Mouse (Mus musculus) hindlimb bud, embryonic 11.5 days (tissue): ENCODE data around the gene Spdye4c.

Experiments
- DNase-seq: peaks from one replicate; pipeline ENCODE4 v3.0.0-alpha.2; 2012; ENCODE audit warnings: low read depth, low spot score; ENCODE audit errors: extremely low spot score

Spdye4c gene

DNA sequence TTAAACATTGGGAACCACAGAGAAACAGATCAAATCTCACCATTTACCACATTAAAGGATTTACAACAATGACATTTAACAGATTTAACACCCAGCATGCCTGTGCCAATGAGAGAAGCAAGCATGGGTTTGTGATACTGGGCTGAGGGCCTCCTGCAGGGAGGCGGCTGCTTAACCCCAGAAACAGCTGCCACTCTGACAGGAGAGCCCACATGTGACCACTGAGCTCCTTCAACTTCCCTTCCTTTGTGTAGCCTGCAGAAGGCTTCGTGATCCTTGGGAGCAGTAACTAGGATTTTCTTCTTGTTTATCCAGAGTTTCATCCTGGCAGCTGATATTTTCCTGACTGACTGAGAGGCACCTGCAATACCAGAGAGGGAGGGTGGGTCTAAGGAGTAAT, 10.5 kb downstream of the Spdye4c start:
- DNase-seq = no peak

DNA sequence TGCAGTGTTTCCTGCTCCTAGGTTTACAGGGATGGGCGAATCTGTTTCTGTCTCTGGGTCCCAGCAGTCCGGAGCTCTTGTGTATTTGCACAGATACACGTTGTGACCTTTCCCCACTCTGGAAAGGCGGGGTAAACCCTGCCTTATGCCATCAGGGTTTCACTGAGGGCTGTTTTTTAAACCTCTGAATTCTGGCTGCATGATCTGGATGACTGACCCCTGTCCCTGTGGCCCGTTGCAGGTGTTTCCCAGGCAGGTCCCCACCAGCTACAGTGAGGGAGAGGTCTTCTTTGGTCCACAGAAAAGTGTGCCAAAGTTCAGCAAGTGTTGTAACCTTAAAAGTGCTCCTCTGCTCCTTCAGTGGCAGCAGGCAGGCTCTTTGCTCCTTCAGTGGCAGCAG, 18.3 kb downstream of the Spdye4c start:
- DNase-seq = no peak

DNA sequence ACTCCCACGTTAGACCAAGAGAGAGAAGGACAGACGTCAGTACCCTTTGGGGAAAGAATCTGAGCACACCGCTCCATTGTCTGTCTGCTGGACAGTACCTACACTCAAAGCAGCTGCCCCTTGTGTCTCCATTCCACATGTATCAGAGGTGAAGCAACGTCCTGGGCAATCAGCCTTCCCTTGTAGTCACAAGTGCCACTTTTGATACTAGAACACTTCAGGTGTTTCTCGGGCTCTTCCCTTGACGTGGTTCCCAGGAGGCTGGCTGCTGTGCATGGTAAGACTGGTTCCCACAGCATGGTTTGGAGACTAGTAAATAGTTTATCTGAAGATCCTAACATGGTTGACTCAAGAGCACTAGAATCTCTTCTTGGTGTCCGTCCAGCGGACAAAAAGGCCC, 20.2 kb downstream of the Spdye4c start:
- DNase-seq = no peak

DNA sequence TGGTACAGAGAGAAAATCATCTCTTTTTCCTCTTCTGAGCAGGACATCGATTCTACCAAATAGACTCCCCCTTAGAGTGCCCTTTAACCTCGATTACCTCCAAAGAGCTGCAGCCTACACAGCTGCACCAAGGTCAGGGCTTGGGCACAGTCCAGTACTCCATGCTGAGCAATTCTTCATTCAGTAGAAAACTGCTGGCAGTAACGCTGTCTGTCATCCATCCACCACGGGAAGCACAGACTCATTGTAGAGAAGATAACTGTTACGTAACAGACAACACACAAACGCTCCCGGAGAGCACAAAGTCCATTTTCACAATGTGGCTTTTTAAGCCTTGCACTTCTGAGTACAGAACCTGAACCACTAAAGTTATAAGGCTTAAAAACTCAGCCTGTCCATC, 21.3 kb downstream of the Spdye4c start:
- no peak for DNase-seq

DNA sequence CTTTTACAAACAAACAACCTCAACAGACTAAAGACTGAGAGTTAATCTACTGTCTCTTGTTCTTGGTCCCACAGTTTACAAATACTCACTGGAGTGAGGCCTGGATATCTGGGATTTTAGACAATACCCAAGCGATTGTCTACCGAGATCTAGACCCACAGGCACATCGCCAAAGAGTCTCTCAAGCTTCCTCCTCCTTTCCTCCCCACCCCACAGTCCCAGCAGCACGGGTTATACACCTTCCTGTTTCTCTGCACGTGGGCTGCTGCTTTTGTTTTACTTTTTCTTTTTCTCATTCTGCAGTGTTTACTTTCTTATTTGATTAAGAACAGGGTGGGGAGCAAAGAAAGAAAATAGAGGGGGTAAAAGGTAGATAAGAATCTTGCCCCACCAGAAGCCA, 22.4 kb downstream of the Spdye4c start:
- DNase-seq = no peak

DNA sequence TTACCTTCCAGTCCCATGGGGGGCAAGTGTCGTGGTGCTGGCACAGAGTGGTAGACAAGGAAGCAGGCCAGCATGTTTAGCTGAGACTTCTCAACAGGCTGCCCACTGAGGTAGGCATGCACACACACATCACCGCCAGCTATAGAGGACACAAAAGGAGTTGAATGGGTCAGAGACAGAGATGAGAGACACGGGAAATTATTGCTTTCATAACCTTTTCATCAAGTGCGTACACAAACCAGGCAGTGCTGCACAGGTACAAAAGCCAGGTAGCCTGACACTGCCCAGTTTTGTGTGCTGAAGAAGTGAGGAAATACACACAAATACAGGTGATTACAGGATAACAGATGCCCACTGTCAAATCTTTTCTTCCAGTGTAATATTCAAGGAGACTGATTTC, 24.4 kb downstream of the Spdye4c start:
- DNase-seq = no peak

DNA sequence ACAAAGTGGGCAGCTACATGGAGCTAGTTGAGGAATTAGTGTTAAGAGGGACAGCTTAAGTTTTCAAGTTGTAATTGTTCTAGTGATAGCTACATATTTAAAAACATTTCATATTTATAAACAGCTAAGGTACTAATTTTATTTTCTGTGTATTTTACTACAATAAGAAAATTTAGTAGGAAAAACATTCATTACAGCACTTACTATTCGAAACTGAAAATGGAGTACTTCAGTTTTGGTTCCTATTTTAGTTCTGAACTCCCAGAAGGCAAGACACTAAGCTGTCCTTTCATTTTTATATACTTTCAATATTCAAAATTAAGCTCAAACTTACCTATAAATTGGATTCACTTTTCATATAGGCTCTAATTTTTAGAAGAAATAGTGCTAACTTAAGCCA, 29.6 kb downstream of the Spdye4c start:
- DNase-seq = no peak
